Mouse (Mus musculus): ENCODE data around the gene Rabl3. TPM values are rescaled to one million over a fixed set of nuclear protein-coding genes. Genes with fewer than 3 reads are reported as not detected.
A peak's percentile ranks its signal among the peaks of the same experiment; 100 is the strongest.

The Rabl3 gene
- 14.2 and 14.9 TPM in 2 replicates for polyA plus RNA-seq (2015; fragmentation: Nextera tagmentation; extraction: Ambion mirVana)

DNA sequence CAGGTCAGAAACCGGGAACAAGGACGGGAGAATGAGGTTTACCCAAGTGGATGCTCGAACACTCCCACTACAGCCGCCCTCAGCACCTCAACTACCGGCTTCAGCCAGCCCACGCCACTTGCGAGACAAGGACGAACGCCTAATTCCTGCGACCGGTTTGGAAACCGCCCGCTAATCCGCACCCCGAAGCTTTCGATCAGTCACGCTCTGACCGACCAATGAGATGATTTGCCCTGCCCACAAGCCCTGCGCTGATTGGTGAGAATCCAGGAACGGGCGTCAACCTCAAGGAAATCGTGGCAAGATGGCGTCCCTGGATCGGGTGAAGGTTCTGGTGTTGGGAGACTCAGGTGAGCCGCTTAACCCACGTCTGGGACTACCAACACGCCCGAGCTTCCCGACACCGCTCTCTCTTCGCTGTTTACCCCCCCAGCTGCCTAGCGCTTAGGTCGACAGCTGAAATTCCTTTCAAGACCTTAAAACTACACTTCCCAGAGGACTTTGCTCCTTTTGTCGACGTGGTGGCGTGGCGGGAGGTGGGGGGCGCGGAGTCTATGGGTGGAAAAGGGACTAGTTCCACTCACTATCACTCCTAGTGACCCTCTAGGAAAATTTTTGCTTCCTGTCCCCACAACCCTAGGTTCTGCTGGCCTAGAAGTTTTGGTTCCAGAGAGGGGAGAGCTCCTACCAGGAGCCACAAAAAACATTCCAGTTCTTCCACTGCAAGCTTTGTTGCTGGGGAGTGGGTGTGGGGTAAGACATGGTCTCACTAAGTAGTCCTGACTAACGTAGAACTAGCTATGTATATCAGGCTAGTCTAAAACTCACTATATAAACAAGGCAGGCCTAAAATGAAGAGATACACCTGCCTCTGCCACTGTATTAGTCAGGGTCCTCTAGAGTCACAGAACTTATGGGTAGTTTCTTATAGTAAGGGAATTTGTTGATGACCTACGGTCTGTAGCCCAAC, at the start of gene Rabl3, which contains the start of gene Gtf2e1:
Rabl3 (plus strand) TSS at position 275 of the 970 bp plus-strand sequence.
Gtf2e1 (minus strand) TSS at position 179 of the 970 bp plus-strand sequence.
- WGBS (ENCODE audit: insufficient replicate concordance) = 1% methylated on average over 41 of the region's 41 CpGs

DNA sequence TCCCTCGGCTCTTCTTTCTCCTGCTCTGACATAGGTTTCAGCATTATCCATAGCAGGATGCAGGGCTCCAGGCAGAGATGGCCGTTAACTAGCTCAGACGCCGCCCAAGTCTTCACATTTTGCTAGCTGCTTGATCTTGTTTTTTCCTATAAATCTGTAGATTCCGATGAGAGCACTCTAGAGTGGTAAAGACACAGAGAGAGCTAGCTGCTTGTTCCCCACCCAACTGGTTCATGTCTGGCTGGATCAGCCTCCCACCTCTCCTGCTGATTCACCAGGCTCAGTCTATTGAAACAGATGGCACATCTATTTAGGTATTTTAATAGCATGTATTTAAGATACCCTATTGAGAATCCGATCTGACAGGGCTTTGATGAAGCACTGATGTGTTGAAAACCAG, 44.7 kb upstream of the Rabl3 start:
- H3K4me3 ChIP-seq (ENCODE audit: low read depth, low read length) = no peak overlapping the region
- no peak overlapping the region for H3K27ac ChIP-seq (ENCODE audit: low read depth)
- DNase-seq (no peak), ATAC-seq (no peak)
- no peaks in the 10 kb centered on the region for H3K27me3 ChIP-seq (ENCODE audit: insufficient read depth, low read length)
- TF ChIP-seq EP300 (IDR thresholded peaks at IDR 0.05; ENCODE audit: low read depth) (no peak), CTCF (IDR thresholded peaks at IDR 0.05; ENCODE audit: low read depth) (no peak)
- no peak overlapping the region for H3K9ac ChIP-seq (replicated peaks)
- H3K36me3 ChIP-seq (replicated peaks; ENCODE audit: insufficient read depth, low read length) = no peaks in the 10 kb centered on the region
- WGBS (ENCODE audit: insufficient replicate concordance) = 81% methylated on average over 6 of the region's 6 CpGs
- H3K9me3 ChIP-seq (ENCODE audit: low read length) = no peaks in the 10 kb centered on the region
- H3K4me2 ChIP-seq (ENCODE audit: low read depth, low read length) = no peak overlapping the region
- no peaks in the 10 kb centered on the region for H3K4me1 ChIP-seq (ENCODE audit: insufficient read depth)

More for the DNA sequence above, at the start of gene Rabl3, which contains the start of gene Gtf2e1:
- peak within 1 kb of the TSS; percentile 84 for H3K27ac ChIP-seq (ENCODE audit: low read depth)
- peaks cover 14% of the 10 kb centered on the region for H3K4me1 ChIP-seq (ENCODE audit: insufficient read depth)
- ATAC-seq = peak; percentile 99
- DNase-seq = peak; percentile 96
- peak within 1 kb of the TSS; percentile 97 for H3K4me2 ChIP-seq (ENCODE audit: low read depth, low read length)
- H3K4me3 ChIP-seq (ENCODE audit: low read depth, low read length) = peak within 1 kb of the TSS; percentile 74
- H3K9ac ChIP-seq (replicated peaks) = peak within 1 kb of the TSS; percentile 89
- no peaks in the 10 kb centered on the region for H3K27me3 ChIP-seq (ENCODE audit: insufficient read depth, low read length)
- H3K36me3 ChIP-seq (replicated peaks; ENCODE audit: insufficient read depth, low read length) = peaks cover 12% of the 10 kb centered on the region
- H3K9me3 ChIP-seq (ENCODE audit: low read length) = no peaks in the 10 kb centered on the region
- TF ChIP-seq EP300 (IDR thresholded peaks at IDR 0.05; ENCODE audit: low read depth) = peak; percentile 63; the same call in 1 of the 2 replicates
- no peak for TF ChIP-seq CTCF (IDR thresholded peaks at IDR 0.05; ENCODE audit: low read depth)

- H3K9ac ChIP-seq (replicated peaks) = no peak overlapping the region
- no peaks in the 10 kb centered on the region for H3K36me3 ChIP-seq (replicated peaks; ENCODE audit: insufficient read depth, low read length)
- WGBS (ENCODE audit: insufficient replicate concordance) = 71% methylated on average over 9 of the region's 9 CpGs
- TF ChIP-seq CTCF (IDR thresholded peaks at IDR 0.05; ENCODE audit: low read depth) = no peak
- TF ChIP-seq EP300 (IDR thresholded peaks at IDR 0.05; ENCODE audit: low read depth) = no peak
- H3K4me3 ChIP-seq (ENCODE audit: low read depth, low read length) = no peak overlapping the region
- no peak for DNase-seq
- H3K27ac ChIP-seq (ENCODE audit: low read depth) = no peak overlapping the region
- ATAC-seq = no peak
- no peaks in the 10 kb centered on the region for H3K9me3 ChIP-seq (ENCODE audit: low read length)
- H3K27me3 ChIP-seq (ENCODE audit: insufficient read depth, low read length) = no peaks in the 10 kb centered on the region
- H3K4me1 ChIP-seq (ENCODE audit: insufficient read depth) = no peaks in the 10 kb centered on the region
- no peak overlapping the region for H3K4me2 ChIP-seq (ENCODE audit: low read depth, low read length)
Observed at GRCm38 (mm10) chr16:37498581-37498980, 41.1 kb upstream of the Rabl3 start.

DNA sequence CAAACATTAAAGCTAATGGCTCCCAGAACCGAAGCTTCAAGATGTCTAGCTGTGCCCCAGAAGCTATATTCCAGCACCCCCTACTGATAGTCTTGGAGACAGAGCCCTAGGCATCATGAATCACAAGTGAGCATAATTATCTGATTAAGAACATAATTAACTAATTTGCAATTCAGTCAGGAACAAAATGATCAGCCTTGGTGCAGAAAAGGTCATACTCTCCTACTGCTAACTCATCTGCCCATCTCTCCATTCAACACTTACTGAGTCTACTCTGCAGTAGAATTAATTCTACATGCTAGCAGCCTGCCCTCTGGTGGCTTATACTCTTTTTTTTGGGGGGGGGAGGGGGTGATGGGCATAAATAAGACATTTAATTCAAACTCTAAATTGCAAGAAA, 35.2 kb upstream of the Rabl3 start:
- no peak for TF ChIP-seq EP300 (IDR thresholded peaks at IDR 0.05; ENCODE audit: low read depth)
- TF ChIP-seq CTCF (IDR thresholded peaks at IDR 0.05; ENCODE audit: low read depth) = no peak
- H3K9me3 ChIP-seq (ENCODE audit: low read length) = no peaks in the 10 kb centered on the region

GRCm38 (mm10) chr16:37506751-37507150, 32.9 kb upstream of the Rabl3 start:
- Histone ChIP-seq H3K27ac (ENCODE audit: low read depth) (no peak overlapping the region), H3K36me3 (replicated peaks; ENCODE audit: insufficient read depth, low read length) (peaks cover 14% of the 10 kb centered on the region; the same call in 1 of the 2 replicates), H3K4me1 (ENCODE audit: insufficient read depth) (no peaks in the 10 kb centered on the region), H3K4me2 (ENCODE audit: low read depth, low read length) (no peak overlapping the region), H3K9me3 (ENCODE audit: low read length) (no peaks in the 10 kb centered on the region), H3K27me3 (ENCODE audit: insufficient read depth, low read length) (no peaks in the 10 kb centered on the region), H3K4me3 (ENCODE audit: low read depth, low read length) (no peak overlapping the region), H3K9ac (replicated peaks) (no peak overlapping the region)
- WGBS (ENCODE audit: insufficient replicate concordance) = 87% methylated on average over 9 of the region's 9 CpGs
- no peak for DNase-seq
- TF ChIP-seq CTCF (IDR thresholded peaks at IDR 0.05; ENCODE audit: low read depth) = no peak
- TF ChIP-seq EP300 (IDR thresholded peaks at IDR 0.05; ENCODE audit: low read depth) = no peak
- ATAC-seq = no peak

More for the DNA sequence above, 35.2 kb upstream of the Rabl3 start:
- Histone ChIP-seq H3K9ac (replicated peaks) (no peak overlapping the region), H3K36me3 (replicated peaks; ENCODE audit: insufficient read depth, low read length) (0 out of 2 replicates have a peak, but pooled peaks cover 4% of the 10 kb centered on the region), H3K4me3 (ENCODE audit: low read depth, low read length) (no peak overlapping the region), H3K4me2 (ENCODE audit: low read depth, low read length) (no peak overlapping the region), H3K27ac (ENCODE audit: low read depth) (no peak overlapping the region), H3K4me1 (ENCODE audit: insufficient read depth) (no peaks in the 10 kb centered on the region), H3K27me3 (ENCODE audit: insufficient read depth, low read length) (no peaks in the 10 kb centered on the region)
- ATAC-seq = no peak
- DNase-seq = no peak
- 66% methylated on average over 1 of the region's 1 CpGs for WGBS (ENCODE audit: insufficient replicate concordance)

- Histone ChIP-seq H3K27ac (ENCODE audit: low read depth) (no peak overlapping the region), H3K9me3 (ENCODE audit: low read length) (no peaks in the 10 kb centered on the region), H3K27me3 (ENCODE audit: insufficient read depth, low read length) (no peaks in the 10 kb centered on the region), H3K9ac (replicated peaks) (no peak overlapping the region), H3K4me3 (ENCODE audit: low read depth, low read length) (no peak overlapping the region), H3K4me1 (ENCODE audit: insufficient read depth) (no peaks in the 10 kb centered on the region), H3K36me3 (replicated peaks; ENCODE audit: insufficient read depth, low read length) (peaks cover 23% of the 10 kb centered on the region), H3K4me2 (ENCODE audit: low read depth, low read length) (no peak overlapping the region)
- TF ChIP-seq EP300 (IDR thresholded peaks at IDR 0.05; ENCODE audit: low read depth) = no peak
- no peak for TF ChIP-seq CTCF (IDR thresholded peaks at IDR 0.05; ENCODE audit: low read depth)
- DNase-seq = no peak
- no peak for ATAC-seq
- WGBS (ENCODE audit: insufficient replicate concordance) = 89% methylated on average over 15 of the region's 15 CpGs
Observed at GRCm38 (mm10) chr16:37511489-37511888, 28.2 kb upstream of the Rabl3 start.
